Mouse (Mus musculus) lung, postnatal 0 days (tissue): ENCODE measurements around the gene F7.

Experiments
- CTCF ChIP-seq: IDR thresholded peaks from 2 replicates; pipeline ENCODE4 v1.5.1; 2016; ENCODE audit warnings: antibody characterized with exemption, mild to moderate bottlenecking
- EP300 ChIP-seq: IDR thresholded peaks from 2 replicates; pipeline ENCODE4 v1.6.1; 2016; ENCODE audit warnings: antibody characterized with exemption, mild to moderate bottlenecking, control low read depth

GRCm38 (mm10) chr8:12984601-12985243 is 41.1 kb upstream of the F7 start:
- TF ChIP-seq CTCF: no peak
- TF ChIP-seq EP300: no peak
